Mouse (Mus musculus) spleen, embryonic (tissue): Measurements from ENCODE around the gene 4933407L21Rik.

ENCODE experiments used
- CTCF ChIA-PET: fragments of 350-600 bp; sonication (Branson Sonifier 250); formaldehyde crosslinking; loops from one replicate; lab custom pipeline; 2022; lab: Charles Lee

4933407L21Rik gene

GRCm38 (mm10) chr1:85916830-85917450 lies 11.3 kb upstream of the 4933407L21Rik start:
- CTCF ChIA-PET, result interaction anchor here (0.5 kb wide), 1 partner anchor 31 kb away, joined by 3 read pairs; no protein-coding TSS in a partner anchor

GRCm38 (mm10) chr1:85919621-85920020 lies 8.7 kb upstream of the 4933407L21Rik start:
- CTCF ChIA-PET, result no interaction called here

DNA sequence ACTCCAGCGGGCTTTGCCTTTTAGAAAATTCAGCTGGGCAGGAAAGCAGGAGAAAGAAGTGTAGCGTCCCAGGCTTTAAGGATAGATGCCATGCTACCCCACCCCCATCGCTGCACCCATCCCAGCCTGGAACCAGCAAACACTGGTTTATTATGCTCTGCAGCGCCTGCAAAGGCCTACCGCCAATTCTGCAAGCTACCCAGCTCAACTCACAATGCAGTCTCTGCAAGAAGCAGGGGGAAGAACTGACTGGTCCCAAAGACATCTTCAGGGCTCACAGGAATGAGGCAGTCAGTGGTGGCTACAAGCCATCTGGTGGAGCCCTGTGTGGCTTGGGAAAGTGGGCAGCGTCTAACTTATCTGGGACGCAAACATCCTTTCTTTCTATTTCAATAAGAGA lies 6.6 kb upstream of the 4933407L21Rik start:
- CTCF ChIA-PET, result no interaction called here

DNA sequence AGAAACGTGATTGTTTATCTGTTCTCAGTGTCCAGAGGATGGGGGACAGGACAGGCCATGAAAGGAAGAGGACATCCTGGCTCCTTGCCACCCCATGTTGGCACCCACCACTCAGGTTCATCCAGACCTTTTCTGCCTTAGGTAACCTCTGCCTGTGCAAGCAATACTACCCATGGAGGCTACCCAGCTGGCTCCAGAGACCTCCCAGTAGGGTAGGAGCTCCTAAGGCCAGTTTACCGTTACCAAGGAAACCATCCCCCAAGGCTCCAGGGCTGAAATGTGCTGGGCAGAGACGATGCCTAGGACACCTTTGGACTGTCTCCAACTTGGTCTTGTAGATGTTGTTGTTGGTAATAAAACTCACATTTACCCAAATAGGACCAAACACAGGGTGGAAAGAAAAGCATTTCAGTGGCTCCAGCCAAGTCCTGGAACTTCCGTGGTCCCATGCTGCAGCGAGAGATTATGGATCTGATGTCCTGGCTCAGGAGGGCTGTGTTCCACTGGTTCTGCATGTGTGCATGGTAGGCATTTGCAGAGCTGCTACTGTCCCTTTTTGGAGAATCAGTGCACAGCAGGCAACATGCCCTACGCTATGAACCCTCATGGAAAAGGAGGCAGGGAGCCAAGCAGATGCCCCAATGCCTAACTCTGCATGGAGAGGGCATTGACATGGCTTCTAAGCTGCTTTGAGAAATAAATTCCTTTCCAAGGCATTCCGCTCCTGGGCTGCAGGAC lies 6.0 kb upstream of the 4933407L21Rik start:
- CTCF ChIA-PET, result no interaction called here

GRCm38 (mm10) chr1:85922865-85923211 lies 5.4 kb upstream of the 4933407L21Rik start:
- CTCF ChIA-PET, result interaction anchor here (0.7 kb wide), 1 partner anchor 21 kb away, joined by 3 read pairs; no protein-coding TSS in a partner anchor

DNA sequence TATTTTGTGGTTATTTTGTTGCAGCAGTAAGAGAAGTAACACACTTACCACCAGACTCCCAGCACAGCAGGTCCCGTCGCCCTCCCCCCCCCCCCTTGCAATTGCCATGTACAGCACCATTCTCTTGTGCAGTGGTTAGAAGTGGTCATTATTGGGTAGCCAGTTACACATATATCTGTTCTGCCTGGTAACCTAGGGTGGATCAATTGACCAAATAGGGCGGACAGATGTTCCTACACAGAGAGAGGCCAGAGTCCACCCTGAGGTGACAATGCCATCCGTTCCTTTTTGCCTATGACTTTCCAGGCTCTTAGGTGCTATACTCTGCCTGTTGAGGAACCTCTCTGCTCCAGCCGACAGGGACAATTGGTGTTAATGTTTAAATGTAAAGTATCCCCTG lies 3.1 kb upstream of the 4933407L21Rik start:
- CTCF ChIA-PET, result no interaction called here

DNA sequence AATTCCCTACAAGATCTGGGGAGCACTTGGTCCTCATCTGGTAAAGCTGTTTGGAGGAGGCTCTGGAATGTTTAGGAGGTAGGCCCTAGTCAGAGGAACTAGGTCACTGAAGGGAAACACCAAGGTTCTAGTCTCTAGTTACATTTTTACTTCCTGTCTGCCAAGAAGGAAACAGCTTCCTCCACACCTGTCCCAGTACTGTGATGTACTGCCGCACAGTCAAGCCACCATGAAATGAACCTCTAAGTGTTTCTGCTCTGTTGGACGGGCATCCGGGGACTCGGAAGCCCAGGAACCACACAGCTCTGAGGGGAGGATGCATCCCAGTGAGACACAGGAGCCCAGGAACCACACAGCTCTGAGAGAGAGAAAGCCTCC lies 394 bp downstream of the 4933407L21Rik start:
- CTCF ChIA-PET, result no interaction called here

GRCm38 (mm10) chr1:85929406-85929805 lies 1.1 kb downstream of the 4933407L21Rik start:
- CTCF ChIA-PET, result no interaction called here

DNA sequence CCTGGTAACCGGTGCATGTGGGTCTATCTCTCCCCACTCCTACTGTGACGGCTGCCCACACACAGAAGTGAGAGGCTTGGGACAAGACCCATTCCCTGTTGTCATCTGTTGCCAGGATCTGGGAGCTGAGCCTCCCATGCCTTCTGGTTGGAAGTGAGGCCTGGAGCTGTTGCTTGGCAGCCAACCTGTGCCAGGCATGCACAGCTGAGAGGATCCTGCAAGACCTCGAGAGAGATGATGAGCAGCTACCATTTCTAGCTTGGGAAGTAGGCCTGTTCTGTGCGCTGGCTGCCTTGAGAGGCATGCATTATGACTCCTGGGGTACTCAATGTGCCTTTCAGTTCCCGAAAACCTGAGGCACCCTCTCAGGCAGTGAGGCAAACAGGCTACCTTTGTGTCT lies 2.9 kb downstream of the 4933407L21Rik start:
- CTCF ChIA-PET, result no interaction called here

DNA sequence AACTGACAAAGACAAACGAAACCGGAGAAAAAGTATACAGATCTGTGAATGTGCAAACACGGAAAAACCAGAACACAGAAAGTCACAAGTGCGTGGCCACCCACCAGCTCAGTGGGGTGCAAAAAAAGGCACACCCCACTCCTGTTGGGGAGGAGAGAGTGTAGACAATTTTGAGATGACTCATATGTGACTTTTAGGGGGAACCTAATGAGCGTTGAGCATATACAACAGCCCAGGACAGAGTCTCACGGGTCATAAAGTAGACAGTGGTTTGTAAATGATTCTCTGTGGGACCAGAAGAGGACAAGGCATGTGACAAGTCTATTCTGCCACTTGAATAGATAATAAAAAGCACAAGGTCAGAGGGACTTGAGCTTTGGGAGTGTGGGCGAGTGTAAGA lies 4.9 kb downstream of the 4933407L21Rik start:
- CTCF ChIA-PET, result no interaction called here

GRCm38 (mm10) chr1:85933631-85934465 lies 5.6 kb downstream of the 4933407L21Rik start:
- CTCF ChIA-PET, result interaction anchor here (0.6 to 1.0 kb wide), 3 partner anchors 12 to 196 kb away, joined by 3 to 4 read pairs (median 4); no protein-coding TSS in a partner anchor

GRCm38 (mm10) chr1:85934560-85934959 lies 6.3 kb downstream of the 4933407L21Rik start:
- CTCF ChIA-PET, result interaction anchor here (0.6 to 1.0 kb wide), 4 partner anchors 11 to 197 kb away, joined by 3 to 4 read pairs (median 4); no protein-coding TSS in a partner anchor

GRCm38 (mm10) chr1:85935148-85935852 lies 7.0 kb downstream of the 4933407L21Rik start:
- CTCF ChIA-PET, result interaction anchor here (0.8 to 0.9 kb wide), 2 partner anchors 69 to 71 kb away, joined by 3 to 4 read pairs; no protein-coding TSS in a partner anchor

DNA sequence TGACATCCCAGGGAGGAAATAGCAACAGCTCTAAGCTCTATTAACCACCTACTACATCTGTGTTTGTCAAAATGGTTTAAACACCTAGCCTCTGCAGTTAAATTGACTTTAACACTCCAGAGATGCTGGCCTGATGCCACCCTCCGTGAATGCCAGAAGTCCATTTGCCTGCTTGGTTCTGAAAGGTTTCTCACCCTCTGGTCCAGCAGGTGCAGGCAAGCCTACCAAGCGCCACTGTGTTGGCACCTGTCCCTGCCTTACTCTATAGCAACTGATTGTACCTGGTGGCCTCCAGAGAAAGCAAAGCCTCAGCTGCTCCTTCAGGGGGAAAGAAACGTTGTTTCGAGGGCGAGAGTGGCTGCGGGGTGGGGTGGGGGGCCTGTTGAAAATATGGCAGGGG lies 8.0 kb downstream of the 4933407L21Rik start:
- CTCF ChIA-PET, result interaction anchor here (0.6 to 0.8 kb wide), 3 partner anchors 13 to 68 kb away, joined by 3 to 4 read pairs (median 3); no protein-coding TSS in a partner anchor

DNA sequence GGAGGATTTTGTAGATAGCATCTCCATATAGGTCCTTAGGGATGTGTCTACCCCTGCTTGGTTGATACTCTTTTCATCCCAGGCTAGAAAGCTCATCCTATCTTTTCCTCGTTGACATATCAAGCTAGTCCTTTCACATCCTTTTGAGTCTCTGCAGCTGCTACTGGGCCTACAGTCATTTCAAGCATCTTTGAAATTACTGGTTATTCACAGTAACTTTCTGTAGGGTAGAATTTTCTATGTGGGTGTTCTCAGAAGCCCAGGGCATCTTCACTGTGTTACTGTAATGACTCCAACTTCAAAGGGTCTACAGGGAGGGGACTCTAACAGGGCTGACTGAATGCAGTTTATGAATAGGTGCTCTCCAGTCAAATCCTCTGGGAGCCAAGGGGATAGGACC lies 9.0 kb downstream of the 4933407L21Rik start:
- CTCF ChIA-PET, result no interaction called here

DNA sequence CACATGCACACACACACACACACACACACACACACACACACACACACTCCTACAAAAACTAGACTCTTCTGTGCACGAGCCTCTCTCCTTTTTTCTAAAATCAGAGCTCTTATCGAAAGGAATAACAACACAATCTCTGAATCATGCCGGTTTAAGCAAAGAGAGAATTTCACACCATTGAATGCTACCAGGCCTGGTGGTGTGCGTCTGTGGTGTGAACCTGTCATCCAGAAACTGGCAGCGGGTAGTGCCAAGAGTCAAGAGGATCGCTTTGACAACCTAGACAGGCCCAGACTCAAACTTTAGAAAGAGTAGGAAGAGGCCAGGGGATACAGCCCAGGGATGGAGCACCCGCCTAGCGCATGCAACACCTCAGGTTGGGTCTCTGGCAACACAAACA lies 14.0 kb downstream of the 4933407L21Rik start:
- CTCF ChIA-PET, result no interaction called here

DNA sequence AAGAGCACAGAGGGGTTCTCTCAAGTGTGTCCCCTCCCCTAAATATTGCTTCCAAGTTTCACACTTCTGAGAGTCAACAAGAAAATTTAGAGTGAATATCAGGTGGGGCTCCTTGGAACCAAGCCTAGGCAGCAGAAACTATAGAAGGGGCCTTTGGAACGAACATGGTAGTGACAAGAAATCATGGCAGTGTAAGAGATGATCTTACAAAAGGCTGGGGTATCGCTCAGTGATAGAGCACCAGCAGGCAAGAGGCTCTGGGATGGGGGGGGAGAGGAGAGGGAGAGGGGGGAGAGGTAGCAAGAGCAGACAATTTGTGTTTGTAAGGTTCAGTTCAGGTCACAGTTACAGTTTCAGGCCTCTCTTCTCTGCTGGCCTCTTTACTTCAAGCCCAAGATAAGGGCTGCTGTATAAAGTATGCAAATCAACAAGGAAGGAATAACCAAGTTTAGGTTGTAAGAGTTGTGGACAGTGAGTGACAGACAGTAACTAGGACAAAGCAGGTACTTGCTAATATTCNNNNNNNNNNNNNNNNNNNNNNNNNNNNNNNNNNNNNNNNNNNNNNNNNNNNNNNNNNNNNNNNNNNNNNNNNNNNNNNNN lies 20.9 kb downstream of the 4933407L21Rik start:
- CTCF ChIA-PET, result no interaction called here

DNA sequence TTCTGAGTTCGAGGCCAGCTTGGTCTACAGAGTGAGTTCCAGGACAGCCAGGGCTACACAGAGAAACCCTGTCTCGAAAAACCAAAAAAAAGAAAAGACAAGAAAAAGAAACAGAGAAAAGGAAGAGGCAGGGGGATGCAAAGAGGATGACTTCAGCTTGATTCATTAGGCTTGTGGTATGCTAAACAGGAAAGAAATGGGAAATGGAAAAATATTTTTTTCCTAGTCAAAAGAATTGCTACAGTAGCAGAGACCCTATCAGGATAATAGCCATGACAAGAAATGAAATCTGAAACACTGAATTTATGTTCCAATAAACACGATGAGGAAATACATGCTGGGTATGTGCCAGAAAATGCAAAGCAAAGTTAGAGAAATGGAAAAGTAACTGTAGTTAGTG lies 26.9 kb downstream of the 4933407L21Rik start:
- CTCF ChIA-PET, result interaction anchor here (0.7 kb wide), 1 partner anchor 66 kb away, joined by 4 read pairs; no protein-coding TSS in a partner anchor

DNA sequence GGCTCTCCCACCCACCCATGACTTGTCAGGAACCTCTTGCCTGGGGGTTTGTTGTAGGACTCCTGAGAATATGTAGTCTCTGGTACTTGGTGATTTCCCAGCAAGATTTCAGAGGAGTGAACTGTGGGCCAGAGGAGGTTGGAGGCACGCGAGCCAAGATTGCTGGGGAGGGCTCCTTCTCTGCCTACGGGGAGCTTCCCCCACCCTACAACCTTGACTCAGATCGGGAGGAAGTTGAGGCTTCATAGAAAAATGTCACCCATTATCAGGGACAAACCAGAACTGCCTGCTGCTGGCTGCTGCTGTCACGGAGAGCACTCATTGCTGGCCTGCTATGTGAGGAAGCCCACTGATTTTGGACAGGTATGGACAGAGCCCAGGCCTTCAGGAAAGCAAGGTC lies 29.0 kb downstream of the 4933407L21Rik start:
- CTCF ChIA-PET, result no interaction called here

DNA sequence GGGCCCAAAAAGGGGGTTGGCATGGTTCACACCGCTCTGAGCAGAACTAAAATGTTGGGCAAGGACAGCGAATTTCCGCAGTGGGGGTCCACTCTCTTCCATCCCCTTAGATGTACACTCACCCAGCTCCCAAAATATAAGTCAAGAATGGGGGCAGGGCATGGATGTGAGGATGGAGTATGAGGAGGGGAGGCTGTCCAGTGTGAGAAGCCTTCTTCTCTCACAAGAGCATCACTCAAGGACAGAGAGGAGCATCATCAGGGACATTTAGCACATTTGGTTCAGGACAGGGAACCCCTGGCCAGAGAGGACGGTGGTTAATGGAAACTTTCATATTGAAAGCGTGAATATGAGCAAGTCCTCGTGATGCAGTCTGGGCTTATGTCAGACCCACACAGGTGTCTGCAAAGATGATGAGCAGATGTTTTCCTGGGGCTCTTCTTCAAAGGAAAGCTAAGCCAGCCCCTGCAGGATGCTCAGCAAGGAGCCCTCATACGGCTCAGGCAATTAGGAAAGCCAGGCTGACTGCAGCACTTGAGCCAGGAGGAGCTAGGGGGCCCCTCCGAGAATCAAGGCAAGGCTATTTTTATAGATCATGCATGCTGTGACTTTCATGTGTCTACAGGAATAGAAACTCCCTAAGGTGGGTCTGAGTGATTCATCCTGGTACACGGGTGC lies 29.8 kb downstream of the 4933407L21Rik start:
- CTCF ChIA-PET, result interaction anchor here (0.5 kb wide), 1 partner anchor 22 kb away, joined by 4 read pairs; no protein-coding TSS in a partner anchor
